28 mouse cellular contexts compared by ENCODE assay signal in the genomic region with DNA sequence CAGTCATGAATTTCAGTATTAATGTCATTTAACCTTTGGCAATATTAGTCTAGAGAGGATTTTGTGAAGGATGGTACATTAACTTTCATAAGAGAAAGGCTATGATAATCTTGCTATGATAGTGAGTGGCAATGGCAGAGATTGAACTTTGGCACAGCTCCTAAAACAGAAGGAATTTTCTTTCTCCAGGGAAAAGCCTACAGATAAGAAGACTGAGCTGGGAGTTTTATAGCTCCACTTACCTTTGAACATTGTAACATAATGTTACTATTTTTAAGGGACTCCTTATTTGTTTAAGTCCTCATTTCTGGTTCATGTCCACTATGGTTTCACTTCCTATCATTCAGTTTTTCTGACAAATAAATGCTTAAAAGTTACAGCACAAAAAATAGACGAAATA.
"Had no signal": no experiment of that assay in that cellular context is flagged by ENCODE, and none has a peak within 500 bp of the region (broad histone marks: within the 10 kb centered on the region; RNA-seq: fewer than 3 reads in every experiment).

No protein-coding gene starts in this region.

- H3K36me3 ChIP-seq: embryonic facial prominence, embryonic 10.5 days; embryonic facial prominence, embryonic 12.5 days; embryonic facial prominence, embryonic 13.5 days; embryonic facial prominence, embryonic 15.5 days; forebrain, embryonic 10.5 days; forebrain, embryonic 12.5 days; forebrain, embryonic 15.5 days had no signal

- H3K4me3 ChIP-seq: embryonic facial prominence, embryonic 10.5 days; embryonic facial prominence, embryonic 12.5 days; embryonic facial prominence, embryonic 13.5 days; embryonic facial prominence, embryonic 15.5 days; erythroblast, embryonic 14.5 days; forebrain, embryonic 10.5 days; forebrain, embryonic 12.5 days; forebrain, embryonic 13.5 days; forebrain, embryonic 15.5 days; gastrocnemius, adult 2 months; heart, adult 2 months had no signal

- H3K4me2 ChIP-seq: embryonic facial prominence, embryonic 12.5 days; embryonic facial prominence, embryonic 13.5 days; embryonic facial prominence, embryonic 15.5 days; forebrain, embryonic 12.5 days; forebrain, embryonic 13.5 days; forebrain, embryonic 15.5 days had no signal

- H3K4me1 ChIP-seq: embryonic facial prominence, embryonic 10.5 days; embryonic facial prominence, embryonic 12.5 days; embryonic facial prominence, embryonic 13.5 days; embryonic facial prominence, embryonic 15.5 days; forebrain, embryonic 10.5 days; forebrain, embryonic 12.5 days; forebrain, embryonic 13.5 days; forebrain, embryonic 15.5 days had no signal

- DNase-seq: cerebellum, adult 8-10 months; cerebellum, adult 9-10 months; cerebellum, adult 9-11 months; cerebellum, postnatal 10 days; cerebellum, postnatal 14 days; cerebellum, postnatal 25 days; cerebellum, postnatal 36 days; embryo, embryonic 11 days; forebrain, postnatal 0 days; gastrocnemius, adult 2 months; gastrocnemius, postnatal 10 days; gastrocnemius, postnatal 14 days; gastrocnemius, postnatal 25 days; gastrocnemius, postnatal 36 days; heart, adult 11 months; heart, adult 18-20 months; heart, adult 2 months had no signal

- H3K9me3 ChIP-seq: embryonic facial prominence, embryonic 10.5 days; embryonic facial prominence, embryonic 12.5 days; embryonic facial prominence, embryonic 13.5 days; embryonic facial prominence, embryonic 15.5 days; forebrain, embryonic 10.5 days; forebrain, embryonic 12.5 days; forebrain, embryonic 13.5 days; forebrain, embryonic 15.5 days had no signal

- H3K9ac ChIP-seq: embryonic facial prominence, embryonic 12.5 days; embryonic facial prominence, embryonic 13.5 days; embryonic facial prominence, embryonic 15.5 days; forebrain, embryonic 12.5 days; forebrain, embryonic 13.5 days; forebrain, embryonic 15.5 days; forebrain, postnatal 0 days had no signal

- H3K27me3 ChIP-seq: embryonic facial prominence, embryonic 12.5 days; embryonic facial prominence, embryonic 13.5 days; embryonic facial prominence, embryonic 15.5 days; forebrain, embryonic 12.5 days; forebrain, embryonic 13.5 days; forebrain, embryonic 15.5 days had no signal

- H3K27ac ChIP-seq: embryonic facial prominence, embryonic 10.5 days; embryonic facial prominence, embryonic 12.5 days; embryonic facial prominence, embryonic 13.5 days; embryonic facial prominence, embryonic 15.5 days; forebrain, embryonic 10.5 days; forebrain, embryonic 12.5 days; forebrain, embryonic 13.5 days; forebrain, embryonic 15.5 days; gastrocnemius, adult 2 months; heart, adult 2 months had no signal

- ATAC-seq: forebrain, embryonic 13.5 days; forebrain, embryonic 14.5 days; forebrain, embryonic 15.5 days; forebrain, embryonic 16.5 days; forebrain, postnatal 0 days had no signal
